Mouse (Mus musculus) spleen, adult 12 weeks (tissue): ENCODE results near the gene Tnp2.

Source experiments
- DNase-seq: peaks from one replicate; pipeline ENCODE4 v3.0.0; 2022; ENCODE audit warnings: low spot score

The Tnp2 gene

GRCm38 (mm10) chr16:10788866-10789265 is 406 bp upstream of the Tnp2 start:
- no peak for DNase-seq

GRCm38 (mm10) chr16:10787548-10788058 is 857 bp downstream of the Tnp2 start:
- DNase-seq: no peak

- no peak for DNase-seq
Measured at GRCm38 (mm10) chr16:10786782-10787547, 1.5 kb downstream of the Tnp2 start.

GRCm38 (mm10) chr16:10786288-10786687 is 2.2 kb downstream of the Tnp2 start:
- DNase-seq: peak; percentile 68

- peak; percentile 78 for DNase-seq
Measured at GRCm38 (mm10) chr16:10785371-10786231, 2.9 kb downstream of the Tnp2 start, which contains the start of gene Socs1. TSS of gene Socs1 (minus strand) at chr16:10785536.

GRCm38 (mm10) chr16:10784793-10785370 is 3.6 kb downstream of the Tnp2 start:
- peak; percentile 83 for DNase-seq

- peak; percentile 17 for DNase-seq
Measured at GRCm38 (mm10) chr16:10783883-10784792, 4.3 kb downstream of the Tnp2 start.

- no peak for DNase-seq
Measured at GRCm38 (mm10) chr16:10783451-10783850, 5.0 kb downstream of the Tnp2 start.

GRCm38 (mm10) chr16:10783152-10783434 is 5.4 kb downstream of the Tnp2 start:
- no peak for DNase-seq

- DNase-seq: no peak
Measured at GRCm38 (mm10) chr16:10782377-10783151, 5.9 kb downstream of the Tnp2 start.

- no peak for DNase-seq
Measured at GRCm38 (mm10) chr16:10781862-10782371, 6.5 kb downstream of the Tnp2 start.

- DNase-seq: no peak
Measured at GRCm38 (mm10) chr16:10780631-10781120, 7.8 kb downstream of the Tnp2 start.

GRCm38 (mm10) chr16:10777579-10778160 is 10.8 kb downstream of the Tnp2 start:
- no peak for DNase-seq

- no peak for DNase-seq
Measured at GRCm38 (mm10) chr16:10776322-10776721, 12.1 kb downstream of the Tnp2 start.

- no peak for DNase-seq
Measured at GRCm38 (mm10) chr16:10774726-10775125, 13.7 kb downstream of the Tnp2 start.

GRCm38 (mm10) chr16:10773543-10773942 is 14.9 kb downstream of the Tnp2 start:
- DNase-seq: no peak

- DNase-seq: peak; percentile 34
Measured at GRCm38 (mm10) chr16:10771769-10772510, 16.5 kb downstream of the Tnp2 start.

- no peak for DNase-seq
Measured at GRCm38 (mm10) chr16:10770531-10771325, 17.7 kb downstream of the Tnp2 start.
